Mouse (Mus musculus) heart, embryonic 10.5 days (tissue): ENCODE data around the gene Slc39a1. TPM values are rescaled to one million over a fixed set of nuclear protein-coding genes. Genes with fewer than 3 reads are reported as not detected.

ENCODE experiments used
- microRNA-seq: library from miRNA; unstranded; fragments of <30 nt; microRNA quantifications from one replicate; pipeline ENCODE4, GENCODE M21; 2017
- polyA plus RNA-seq: library from polyadenylated mRNA; unstranded; fragments of >200 nt; fragmentation: Nextera tagmentation; extraction: Ambion mirVana; gene quantifications from 2 replicates; pipeline ENCODE4 v1.2.1, GENCODE M21; 2016

Gene Slc39a1
- polyA plus RNA-seq, 1 experiment from 2014 or later = 51.3 TPM

Small RNAs within 50 kb of the gene (microRNA-seq; reads per million reads assigned to microRNA genes)
- not detected for gene Mir7012

Other genes with a start within 250 kb of the Slc39a1 start
- 114 and 150 TPM in 2 replicates for gene Hax1, start 249.4 kb upstream of the Slc39a1 start, polyA plus RNA-seq
- gene 4933434E20Rik, start 196.5 kb upstream of the Slc39a1 start, polyA plus RNA-seq = 172 and 185 TPM in 2 replicates
- 174 and 197 TPM in 2 replicates for gene Ubap2l, start 195.5 kb upstream of the Slc39a1 start, polyA plus RNA-seq
- 391 and 489 TPM in 2 replicates for gene Tpm3, start 175.5 kb upstream of the Slc39a1 start, polyA plus RNA-seq
- 0.46 and 0.48 TPM in 2 replicates for gene Nup210l, start 144.0 kb upstream of the Slc39a1 start, polyA plus RNA-seq
- 807 and 845 TPM in 2 replicates for gene Rps27, start 34.5 kb upstream of the Slc39a1 start, polyA plus RNA-seq
- gene Rab13, start 34.5 kb upstream of the Slc39a1 start, polyA plus RNA-seq = 27.9 and 29.2 TPM in 2 replicates
- gene Jtb, start 16.6 kb upstream of the Slc39a1 start, polyA plus RNA-seq = 75.1 and 92.0 TPM in 2 replicates
- 2.1 and 2.2 TPM in 2 replicates for gene Creb3l4, start 4.7 kb upstream of the Slc39a1 start, polyA plus RNA-seq
- 14.4 and 21.6 TPM in 2 replicates for gene Crtc2, start 6.0 kb downstream of the Slc39a1 start, polyA plus RNA-seq
- 4.6 and 7.0 TPM in 2 replicates for gene Dennd4b, start 17.0 kb downstream of the Slc39a1 start, polyA plus RNA-seq
- gene Gatad2b, start 45.0 kb downstream of the Slc39a1 start, polyA plus RNA-seq = 10.6 and 11.8 TPM in 2 replicates
- gene Slc27a3, start 141.8 kb downstream of the Slc39a1 start, polyA plus RNA-seq = 12.6 and 19.9 TPM in 2 replicates
- 31.0 and 36.7 TPM in 2 replicates for gene Ints3, start 185.4 kb downstream of the Slc39a1 start, polyA plus RNA-seq
- 7.1 and 8.7 TPM in 2 replicates for gene Npr1, start 217.7 kb downstream of the Slc39a1 start, polyA plus RNA-seq
- 149 and 215 TPM in 2 replicates for gene Ilf2, start 228.0 kb downstream of the Slc39a1 start, polyA plus RNA-seq
- 71.7 and 74.4 TPM in 2 replicates for gene Snapin, start 242.9 kb downstream of the Slc39a1 start, polyA plus RNA-seq